Mouse (Mus musculus): Measurements from ENCODE around the gene Cox8c. TPM values are rescaled to one million over a fixed set of nuclear protein-coding genes. Genes with fewer than 3 reads are reported as not detected.

Cox8c gene
- polyA plus RNA-seq, 1 experiment from 2014 or later: not detected

DNA sequence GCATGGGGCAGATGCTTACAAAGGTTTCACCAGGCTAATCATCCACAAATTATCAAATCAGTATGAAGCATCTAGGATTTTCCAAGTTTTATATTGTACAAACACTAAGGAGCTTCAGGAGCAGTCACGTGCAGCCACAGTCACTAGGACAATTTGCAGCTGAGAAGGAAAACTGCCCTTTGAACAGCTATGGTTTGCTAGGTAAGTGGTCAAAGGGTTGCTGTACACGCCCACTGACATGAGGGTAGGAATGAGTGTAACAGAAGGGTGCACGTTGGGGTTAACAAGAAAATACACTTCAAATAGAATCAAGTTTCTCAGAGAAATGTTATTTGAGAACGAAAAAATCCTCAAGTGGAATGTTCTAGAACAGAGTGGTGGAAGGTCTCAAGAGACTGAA is 30.6 kb downstream of the Cox8c start:
- no peaks in the 10 kb centered on the region for H3K9me3 ChIP-seq
- H3K36me3 ChIP-seq: no peaks in the 10 kb centered on the region
- ATAC-seq: peak; percentile 77
- H3K9ac ChIP-seq: no peak overlapping the region
- H3K4me2 ChIP-seq (replicated peaks): no peak overlapping the region
- no peak overlapping the region for H3K4me3 ChIP-seq (replicated peaks)
- no peak overlapping the region for H3K27ac ChIP-seq
- H3K27me3 ChIP-seq (replicated peaks): no peaks in the 10 kb centered on the region
- H3K4me1 ChIP-seq (replicated peaks): no peaks in the 10 kb centered on the region
- WGBS: 65% methylated on average over 4 of the region's 4 CpGs

DNA sequence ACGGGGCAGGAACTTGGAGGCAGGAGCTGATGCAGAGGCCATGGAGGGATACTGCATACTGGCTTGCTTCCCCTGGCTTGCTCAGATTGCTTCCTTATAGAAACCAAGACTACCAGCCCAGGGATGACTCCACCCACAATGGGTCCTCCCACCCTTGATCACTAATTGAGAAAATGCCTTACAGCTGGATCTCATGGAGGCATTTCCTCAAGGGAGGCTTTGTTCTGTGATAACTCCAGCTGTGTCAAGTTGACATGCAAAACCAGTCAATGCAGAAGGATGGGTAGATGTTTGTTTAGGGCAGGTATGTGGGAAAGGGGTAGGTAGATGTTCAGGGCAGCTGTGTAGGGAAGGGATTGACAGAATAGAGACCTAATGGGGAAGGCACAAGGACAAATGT is 31.2 kb downstream of the Cox8c start:
- Histone ChIP-seq H3K4me2 (replicated peaks) (no peak overlapping the region), H3K27me3 (replicated peaks) (no peaks in the 10 kb centered on the region), H3K9me3 (no peaks in the 10 kb centered on the region), H3K36me3 (no peaks in the 10 kb centered on the region), H3K4me3 (replicated peaks) (no peak overlapping the region), H3K4me1 (replicated peaks) (no peaks in the 10 kb centered on the region), H3K27ac (no peak overlapping the region), H3K9ac (no peak overlapping the region)
- 61% methylated on average over 1 of the region's 1 CpGs for WGBS
- no peak for ATAC-seq

DNA sequence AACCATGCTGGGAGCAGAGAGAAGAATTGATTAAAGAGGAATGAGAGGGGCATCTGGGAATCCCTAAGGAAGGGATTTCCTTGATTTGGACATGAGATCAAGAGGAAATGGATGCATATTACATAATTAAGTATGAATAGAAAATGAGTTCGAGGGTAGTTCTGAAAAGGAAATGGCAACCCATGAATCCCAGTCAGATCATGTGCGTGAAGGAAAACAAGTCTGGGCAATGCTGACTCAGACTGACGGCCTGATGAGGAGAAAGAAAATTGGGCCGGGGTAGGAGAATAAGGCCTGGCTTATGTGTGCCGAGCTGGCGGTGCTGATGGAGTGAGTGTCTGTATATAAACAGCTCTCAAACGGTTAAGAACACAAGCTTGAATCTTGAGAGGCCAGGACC is 31.7 kb downstream of the Cox8c start:
- H3K27me3 ChIP-seq (replicated peaks): no peaks in the 10 kb centered on the region
- 80% methylated on average over 7 of the region's 7 CpGs for WGBS
- H3K4me3 ChIP-seq (replicated peaks): no peak overlapping the region
- H3K36me3 ChIP-seq: no peaks in the 10 kb centered on the region
- ATAC-seq: no peak
- H3K27ac ChIP-seq: no peak overlapping the region
- H3K4me1 ChIP-seq (replicated peaks): no peaks in the 10 kb centered on the region
- H3K4me2 ChIP-seq (replicated peaks): no peak overlapping the region
- no peaks in the 10 kb centered on the region for H3K9me3 ChIP-seq
- no peak overlapping the region for H3K9ac ChIP-seq

DNA sequence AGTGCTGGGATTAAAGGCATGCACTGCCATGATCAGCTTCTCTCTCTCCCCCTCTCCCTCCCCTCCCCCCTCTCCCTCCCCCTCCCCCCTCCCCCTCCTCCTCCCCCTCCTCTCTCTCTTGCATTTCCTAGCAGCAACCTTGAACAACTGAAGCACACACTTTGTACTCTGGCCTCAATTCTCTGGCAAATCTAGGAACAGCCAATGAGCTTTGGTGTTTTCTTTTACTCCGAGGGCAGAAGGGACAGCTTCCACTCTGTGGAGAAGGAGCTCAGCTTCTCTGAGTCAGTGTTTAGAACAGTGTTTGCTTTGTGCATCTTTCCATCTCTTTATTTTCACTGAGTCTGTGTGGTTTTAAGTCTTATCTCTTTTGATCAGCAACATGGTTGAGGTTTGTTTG is 36.8 kb downstream of the Cox8c start:
- H3K4me3 ChIP-seq (replicated peaks): no peak overlapping the region
- WGBS: 15% methylated on average over 1 of the region's 1 CpGs

DNA sequence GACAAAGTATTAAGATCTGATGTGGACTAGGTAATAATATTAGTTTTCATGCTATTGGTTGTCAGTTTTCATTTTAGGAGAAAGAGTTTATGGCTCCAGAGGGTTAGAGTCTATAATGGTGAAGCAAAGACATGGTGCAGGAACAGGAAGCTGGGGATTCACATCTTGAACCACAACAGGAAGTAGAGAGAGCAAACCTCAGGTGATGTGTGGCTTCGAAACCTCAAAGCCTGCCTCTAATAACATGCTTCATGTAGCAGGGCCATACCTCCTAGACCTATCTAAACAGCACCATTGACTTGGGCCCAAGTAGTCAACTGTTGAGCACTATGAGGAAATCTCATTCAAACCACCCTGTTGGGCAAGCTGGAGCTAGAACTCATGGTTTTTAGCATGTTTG is 46.5 kb downstream of the Cox8c start:
- Histone ChIP-seq H3K4me2 (replicated peaks) (no peak overlapping the region), H3K9me3 (no peaks in the 10 kb centered on the region), H3K36me3 (no peaks in the 10 kb centered on the region), H3K9ac (no peak overlapping the region), H3K4me1 (replicated peaks) (peaks cover 11% of the 10 kb centered on the region), H3K27me3 (replicated peaks) (peaks cover 17% of the 10 kb centered on the region; the same call in 1 of the 2 replicates), H3K4me3 (replicated peaks) (no peak overlapping the region), H3K27ac (no peak overlapping the region)
- WGBS: 72% methylated on average over 1 of the region's 1 CpGs
- no peak for ATAC-seq

More for the DNA sequence above, 36.8 kb downstream of the Cox8c start:
- peak; percentile 61; the same call in 1 of the 2 replicates for ATAC-seq
- Histone ChIP-seq H3K27ac (no peak overlapping the region), H3K36me3 (no peaks in the 10 kb centered on the region), H3K9ac (no peak overlapping the region), H3K27me3 (replicated peaks) (no peaks in the 10 kb centered on the region), H3K4me2 (replicated peaks) (no peak overlapping the region), H3K9me3 (no peaks in the 10 kb centered on the region), H3K4me1 (replicated peaks) (no peaks in the 10 kb centered on the region)

DNA sequence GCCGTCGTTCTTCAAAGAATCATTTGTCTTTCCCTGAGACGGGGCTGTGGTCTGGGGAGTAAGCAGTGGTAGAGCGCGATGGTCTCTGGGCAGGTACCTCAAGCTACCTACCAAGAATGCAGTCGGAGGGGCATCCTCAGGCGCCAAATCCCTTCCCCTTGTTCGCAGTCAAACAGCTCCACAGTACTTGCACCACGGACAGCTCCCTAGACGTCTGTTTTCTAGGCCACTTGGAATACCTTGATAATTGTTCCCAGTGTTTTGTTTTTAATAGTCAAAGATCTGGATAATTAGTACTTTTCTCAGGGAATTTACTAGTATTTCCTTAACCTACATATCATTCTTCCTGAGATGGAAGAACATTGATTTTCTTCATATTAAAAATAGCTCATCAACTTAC is 48.7 kb downstream of the Cox8c start:
- Histone ChIP-seq H3K27ac (no peak overlapping the region), H3K27me3 (replicated peaks) (peaks cover 17% of the 10 kb centered on the region; the same call in 1 of the 2 replicates), H3K9me3 (no peaks in the 10 kb centered on the region), H3K4me3 (replicated peaks) (no peak overlapping the region), H3K4me1 (replicated peaks) (peaks cover 11% of the 10 kb centered on the region), H3K4me2 (replicated peaks) (no peak overlapping the region), H3K9ac (no peak overlapping the region), H3K36me3 (no peaks in the 10 kb centered on the region)
- 27% methylated on average over 10 of the region's 10 CpGs for WGBS
- ATAC-seq: no peak

DNA sequence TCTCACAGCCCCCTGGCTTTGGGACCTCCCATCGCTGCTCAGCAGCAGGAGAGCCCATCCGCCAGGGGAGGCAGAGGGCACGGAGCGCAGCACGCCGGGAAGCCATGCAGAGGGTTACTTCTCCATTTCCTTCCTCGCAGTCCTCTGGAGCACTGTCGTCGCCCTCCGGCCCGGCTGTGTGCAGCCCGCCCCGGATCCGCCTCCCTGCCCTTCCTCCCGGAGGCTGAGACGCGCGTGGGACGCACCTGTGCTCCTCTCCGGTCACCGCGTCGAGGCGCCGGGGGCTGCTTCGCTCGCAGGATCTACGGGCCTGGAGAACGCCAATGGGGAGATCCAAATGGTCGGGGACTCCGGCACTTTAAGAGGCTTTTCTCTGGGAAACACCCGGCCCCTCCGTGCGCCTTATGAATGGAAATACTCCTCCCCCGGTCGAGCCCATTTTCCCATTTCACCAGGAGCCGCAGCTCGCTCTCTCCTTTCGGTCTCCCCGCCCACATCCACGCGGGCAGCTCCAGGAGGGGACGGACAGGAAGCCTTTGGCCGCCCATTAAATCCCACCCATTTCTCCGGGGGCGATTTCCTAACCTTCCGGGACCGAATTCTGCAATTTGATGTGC is 49.8 kb downstream of the Cox8c start, which contains the start of gene Unc79:
Gene Unc79 (plus strand): TSS at position 82 of the 617 bp plus-strand sequence.
- Histone ChIP-seq H3K27ac (peak within 1 kb of the TSS; percentile 51), H3K4me3 (replicated peaks) (peak within 1 kb of the TSS; percentile 50), H3K4me2 (replicated peaks) (peak within 1 kb of the TSS; percentile 97), H3K9ac (peak within 1 kb of the TSS; percentile 13; the same call in 1 of the 2 replicates), H3K9me3 (no peaks in the 10 kb centered on the region), H3K27me3 (replicated peaks) (peaks cover 17% of the 10 kb centered on the region; the same call in 1 of the 2 replicates), H3K4me1 (replicated peaks) (peaks cover 11% of the 10 kb centered on the region), H3K36me3 (no peaks in the 10 kb centered on the region)
- WGBS: under 1% methylated on average over 48 of the region's 48 CpGs
- peak; percentile 82 for ATAC-seq

DNA sequence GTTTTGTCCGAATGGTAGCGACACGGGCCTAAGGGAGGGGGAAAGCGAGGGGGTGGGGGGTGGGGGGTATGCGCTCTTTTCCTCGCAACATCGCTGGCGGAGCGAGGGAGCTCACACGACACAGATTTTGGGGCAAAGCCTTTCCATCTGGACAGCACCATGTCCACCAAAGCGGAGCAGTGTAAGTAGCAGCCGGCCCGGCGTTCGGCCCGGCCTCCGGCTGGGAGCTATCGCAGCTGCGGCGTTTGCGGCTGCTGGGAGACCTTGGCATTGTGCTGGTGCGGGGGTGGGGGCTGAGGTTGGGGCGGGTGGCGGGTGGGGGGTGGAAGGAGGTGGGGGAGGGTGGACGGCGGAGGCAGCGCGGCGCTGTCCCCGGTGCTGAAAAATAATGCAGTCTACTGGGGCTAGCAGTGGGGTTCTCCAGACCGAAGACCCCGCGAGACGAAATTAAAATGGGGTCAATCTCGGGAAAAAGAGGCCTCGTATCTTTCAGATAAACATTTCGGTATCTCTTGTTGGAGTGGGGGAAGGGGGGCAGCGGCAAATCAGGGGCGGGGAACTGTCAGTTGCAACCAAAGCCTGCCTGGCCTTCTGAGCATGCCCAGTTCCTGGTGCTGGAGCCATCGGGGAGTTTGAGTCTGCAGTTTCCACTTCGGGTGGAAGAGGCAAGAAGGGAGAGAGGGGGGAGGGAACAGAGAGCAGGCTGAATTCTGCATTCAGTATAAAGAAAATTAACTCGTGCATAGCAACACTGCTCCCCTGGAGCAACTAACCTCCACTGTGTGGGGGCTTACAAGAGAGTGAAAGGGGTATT is 50.5 kb downstream of the Cox8c start:
- no peaks in the 10 kb centered on the region for H3K36me3 ChIP-seq
- H3K9me3 ChIP-seq: no peaks in the 10 kb centered on the region
- H3K4me3 ChIP-seq (replicated peaks): peak overlapping the region; percentile 50
- under 1% methylated on average over 42 of the region's 42 CpGs for WGBS
- H3K4me1 ChIP-seq (replicated peaks): peaks cover 11% of the 10 kb centered on the region
- no peak overlapping the region for H3K27ac ChIP-seq
- ATAC-seq: peak; percentile 86
- H3K27me3 ChIP-seq (replicated peaks): peaks cover 17% of the 10 kb centered on the region; the same call in 1 of the 2 replicates
- no peak overlapping the region for H3K9ac ChIP-seq
- peak overlapping the region; percentile 97 for H3K4me2 ChIP-seq (replicated peaks)

Other genes starting within 250 kb of the Cox8c start
- gene Itpk1, start 194.4 kb upstream of the Cox8c start, polyA plus RNA-seq (2015; fragmentation: Nextera tagmentation; extraction: Ambion mirVana): 39.1 and 40.1 TPM in 2 replicates
- 20.5 and 23.1 TPM in 2 replicates for gene Moap1, start 155.7 kb upstream of the Cox8c start, polyA plus RNA-seq (2015; fragmentation: Nextera tagmentation; extraction: Ambion mirVana)
- 15.3 and 16.3 TPM in 2 replicates for gene Tmem251, start 155.6 kb upstream of the Cox8c start, polyA plus RNA-seq (2015; fragmentation: Nextera tagmentation; extraction: Ambion mirVana)
- not detected in 2 replicates for gene Gm28051, start 141.6 kb upstream of the Cox8c start, polyA plus RNA-seq (2015; fragmentation: Nextera tagmentation; extraction: Ambion mirVana)
- gene Gon7, start 141.5 kb upstream of the Cox8c start, polyA plus RNA-seq (2015; fragmentation: Nextera tagmentation; extraction: Ambion mirVana): 30.8 and 31.2 TPM in 2 replicates
- 32.2 and 36.8 TPM in 2 replicates for gene Ubr7, start 141.3 kb upstream of the Cox8c start, polyA plus RNA-seq (2015; fragmentation: Nextera tagmentation; extraction: Ambion mirVana)
- gene Gm20604, start 140.6 kb upstream of the Cox8c start, polyA plus RNA-seq (2015; fragmentation: Nextera tagmentation; extraction: Ambion mirVana): 18.7 and 21.0 TPM in 2 replicates
- gene Btbd7, start 20.8 kb upstream of the Cox8c start, polyA plus RNA-seq (2015; fragmentation: Nextera tagmentation; extraction: Ambion mirVana): 15.0 and 15.9 TPM in 2 replicates
- 0.28 and 0.59 TPM in 2 replicates for gene Unc79, start 49.5 kb downstream of the Cox8c start, polyA plus RNA-seq (2015; fragmentation: Nextera tagmentation; extraction: Ambion mirVana)